Mouse (Mus musculus): ENCODE results near the gene Nanog. TPM values are rescaled to one million over a fixed set of nuclear protein-coding genes. Genes with fewer than 3 reads are reported as not detected.
"Not testable (repeated sequence)": the region's sequence is repeated elsewhere in the genome, so short reads cannot be mapped to it uniquely, and the experiment has no call there.

Nanog gene
- polyA plus RNA-seq, 1 experiment from 2014 or later, result 0.09 TPM

GRCm38 (mm10) chr6:122706337-122706840, 900 bp upstream of the Nanog start:
- ATAC-seq (ENCODE audit: low FRiP score, low read depth), result no peak
- WGBS, result 64% methylated on average over 12 of the region's 12 CpGs
- Histone ChIP-seq H3K9me3 (no peaks in the 10 kb centered on the region), H3K27ac (replicated peaks) (no peak overlapping the region), H3K27me3 (0 out of 2 replicates have a peak, but pooled peaks cover 9% of the 10 kb centered on the region), H3K4me2 (no peak overlapping the region), H3K4me3 (no peak overlapping the region), H3K9ac (no peak overlapping the region), H3K36me3 (no peaks in the 10 kb centered on the region), H3K4me1 (replicated peaks) (peaks cover 6% of the 10 kb centered on the region)

DNA sequence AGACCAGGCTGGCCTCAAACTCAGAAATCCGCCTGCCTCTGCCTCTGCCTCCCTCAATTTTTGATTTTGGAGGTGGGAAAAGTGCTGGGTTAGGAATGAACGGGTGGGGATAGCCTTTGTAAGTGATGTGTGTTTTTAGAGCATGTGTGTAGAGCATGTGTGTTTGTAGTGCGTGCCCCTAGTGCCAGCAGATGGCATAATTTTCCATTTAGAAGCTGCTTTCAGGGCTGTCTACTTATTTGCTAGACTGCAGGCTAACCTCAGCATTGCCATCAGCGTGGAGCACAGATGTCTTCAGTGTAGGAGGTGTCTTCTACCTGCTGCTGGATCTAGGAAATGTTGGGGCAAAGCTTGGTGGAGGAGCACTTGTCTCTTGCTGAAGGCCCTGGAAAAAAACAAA, 1.5 kb downstream of the Nanog start:
- no peak overlapping the region for H3K27ac ChIP-seq (replicated peaks)
- H3K4me3 ChIP-seq, result no peak overlapping the region
- H3K9ac ChIP-seq, result no peak overlapping the region
- H3K4me1 ChIP-seq (replicated peaks), result no peaks in the 10 kb centered on the region
- no peak for ATAC-seq (ENCODE audit: low FRiP score, low read depth)
- WGBS, result 77% methylated on average over 4 of the region's 4 CpGs
- H3K36me3 ChIP-seq, result no peaks in the 10 kb centered on the region
- 0 out of 2 replicates have a peak, but pooled peaks cover 9% of the 10 kb centered on the region for H3K27me3 ChIP-seq
- H3K9me3 ChIP-seq, result no peaks in the 10 kb centered on the region
- H3K4me2 ChIP-seq, result no peak overlapping the region

DNA sequence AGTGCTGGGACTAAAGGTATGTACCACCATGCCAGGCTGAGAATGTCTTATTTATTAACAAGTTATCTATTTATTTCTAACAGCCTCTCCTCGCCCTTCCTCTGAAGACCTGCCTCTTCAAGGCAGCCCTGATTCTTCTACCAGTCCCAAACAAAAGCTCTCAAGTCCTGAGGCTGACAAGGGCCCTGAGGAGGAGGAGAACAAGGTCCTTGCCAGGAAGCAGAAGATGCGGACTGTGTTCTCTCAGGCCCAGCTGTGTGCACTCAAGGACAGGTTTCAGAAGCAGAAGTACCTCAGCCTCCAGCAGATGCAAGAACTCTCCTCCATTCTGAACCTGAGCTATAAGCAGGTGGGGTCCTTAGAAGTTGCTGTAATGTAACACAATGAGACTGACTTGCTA, 4.2 kb downstream of the Nanog start:
- Histone ChIP-seq H3K9me3 (no peaks in the 10 kb centered on the region), H3K36me3 (no peaks in the 10 kb centered on the region), H3K4me1 (replicated peaks) (peaks cover 5% of the 10 kb centered on the region; the same call in 1 of the 2 replicates), H3K4me2 (no peak overlapping the region), H3K4me3 (no peak overlapping the region), H3K27me3 (0 out of 2 replicates have a peak, but pooled peaks cover 6% of the 10 kb centered on the region), H3K27ac (replicated peaks) (no peak overlapping the region), H3K9ac (no peak overlapping the region)
- no peak for ATAC-seq (ENCODE audit: low FRiP score, low read depth)
- WGBS, result 90% methylated on average over 2 of the region's 2 CpGs

- H3K4me1 ChIP-seq (replicated peaks); ATAC-seq (ENCODE audit: low FRiP score, low read depth); H3K4me2 ChIP-seq; H3K9me3 ChIP-seq; H3K27ac ChIP-seq (replicated peaks); H3K9ac ChIP-seq; H3K27me3 ChIP-seq; H3K36me3 ChIP-seq; H3K4me3 ChIP-seq: not testable (repeated sequence)
- WGBS, result 97% methylated on average over 7 of the region's 7 CpGs
Observed at GRCm38 (mm10) chr6:122713116-122713515, 5.8 kb downstream of the Nanog start.

DNA sequence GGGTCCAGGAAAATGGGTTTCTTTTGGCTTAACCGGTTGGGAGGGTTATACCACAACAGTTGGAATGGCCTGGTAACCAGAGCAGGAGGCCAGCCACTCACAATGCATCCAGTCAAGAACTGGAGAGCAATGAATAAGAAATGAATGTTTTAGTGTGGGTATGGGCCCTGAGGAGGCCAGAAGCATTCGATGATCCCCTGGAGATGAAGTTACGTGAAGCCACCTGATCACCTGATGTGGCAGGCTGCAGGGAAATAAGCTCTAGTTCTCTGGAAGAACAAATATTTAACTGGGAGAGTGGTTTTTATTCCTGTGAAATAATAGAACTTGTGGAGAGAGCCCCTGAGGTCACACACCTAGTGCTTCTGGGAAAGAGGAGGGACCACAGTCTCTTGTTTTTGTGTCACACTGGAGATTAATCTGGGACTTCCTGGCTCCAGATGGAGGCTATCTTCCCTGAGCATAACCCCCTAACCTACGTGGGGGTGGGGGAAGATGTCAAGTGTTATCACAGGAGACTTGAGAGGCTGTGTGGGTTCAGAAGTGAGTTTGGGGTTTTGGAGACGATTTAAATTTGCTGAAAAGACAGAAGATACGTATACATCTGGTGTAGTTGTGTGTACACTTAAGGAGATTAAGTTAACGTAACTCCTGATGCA, 7.5 kb downstream of the Nanog start:
- H3K9me3 ChIP-seq, result no peaks in the 10 kb centered on the region
- 62% methylated on average over 7 of the region's 7 CpGs for WGBS
- ATAC-seq (ENCODE audit: low FRiP score, low read depth), result no peak
- no peak overlapping the region for H3K27ac ChIP-seq (replicated peaks)
- peaks cover 5% of the 10 kb centered on the region; the same call in 1 of the 2 replicates for H3K4me1 ChIP-seq (replicated peaks)
- H3K9ac ChIP-seq, result no peak overlapping the region
- no peak overlapping the region for H3K4me3 ChIP-seq
- H3K4me2 ChIP-seq, result no peak overlapping the region
- no peaks in the 10 kb centered on the region for H3K27me3 ChIP-seq
- no peaks in the 10 kb centered on the region for H3K36me3 ChIP-seq

- no peak for ATAC-seq (ENCODE audit: low FRiP score, low read depth)
- 4% methylated on average over 4 of the region's 4 CpGs for WGBS
- H3K36me3 ChIP-seq, result no peaks in the 10 kb centered on the region
Observed at GRCm38 (mm10) chr6:122715886-122716285, 8.6 kb downstream of the Nanog start.

DNA sequence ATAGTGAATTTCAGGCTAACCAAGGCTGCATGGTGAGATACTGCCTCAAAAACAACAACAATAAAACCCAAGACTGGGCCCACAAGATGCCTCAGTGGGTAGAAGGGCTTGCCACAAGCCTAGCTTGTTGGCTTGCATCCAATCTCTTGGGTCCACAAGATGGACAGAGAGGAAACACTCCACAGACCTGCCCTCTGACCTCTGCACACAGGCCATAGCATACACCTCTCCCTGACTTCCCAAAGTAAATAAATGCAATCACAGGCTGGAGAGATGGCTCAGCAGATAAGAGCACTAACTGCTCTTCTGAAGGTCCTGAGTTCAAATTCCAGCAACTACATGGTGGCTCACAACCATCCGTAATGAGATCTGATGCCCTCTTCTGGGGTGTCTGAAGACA, 10.9 kb downstream of the Nanog start:
- H3K9me3 ChIP-seq, H3K4me3 ChIP-seq: not testable (repeated sequence)
- WGBS, result 93% methylated on average over 1 of the region's 1 CpGs

More at GRCm38 (mm10) chr6:122715886-122716285, 8.6 kb downstream of the Nanog start:
- no peaks in the 10 kb centered on the region for H3K9me3 ChIP-seq
- no peak overlapping the region for H3K4me2 ChIP-seq
- H3K4me1 ChIP-seq (replicated peaks), result peaks cover 5% of the 10 kb centered on the region; the same call in 1 of the 2 replicates
- H3K4me3 ChIP-seq, result no peak overlapping the region
- H3K27ac ChIP-seq (replicated peaks), result no peak overlapping the region
- H3K27me3 ChIP-seq, result no peaks in the 10 kb centered on the region
- no peak overlapping the region for H3K9ac ChIP-seq

GRCm38 (mm10) chr6:122719942-122720341, 12.7 kb downstream of the Nanog start:
- Histone ChIP-seq H3K36me3 (no peaks in the 10 kb centered on the region), H3K9ac (no peak overlapping the region), H3K4me1 (replicated peaks) (peaks cover 5% of the 10 kb centered on the region; the same call in 1 of the 2 replicates), H3K4me2 (no peak overlapping the region), H3K27me3 (no peaks in the 10 kb centered on the region), H3K4me3 (no peak overlapping the region), H3K27ac (replicated peaks) (no peak overlapping the region), H3K9me3 (no peaks in the 10 kb centered on the region)
- WGBS, result 34% methylated on average over 2 of the region's 2 CpGs
- ATAC-seq (ENCODE audit: low FRiP score, low read depth), result no peak

More for the DNA sequence above, 10.9 kb downstream of the Nanog start:
- not testable (repeated sequence) for H3K4me1 ChIP-seq (replicated peaks); H3K9ac ChIP-seq; ATAC-seq (ENCODE audit: low FRiP score, low read depth); H3K36me3 ChIP-seq; H3K27ac ChIP-seq (replicated peaks); H3K4me2 ChIP-seq; H3K27me3 ChIP-seq

- H3K9me3 ChIP-seq, result no peaks in the 10 kb centered on the region
- H3K4me2 ChIP-seq, result peak overlapping the region; percentile 70
- peaks cover 27% of the 10 kb centered on the region for H3K4me1 ChIP-seq (replicated peaks)
- H3K9ac ChIP-seq, result no peak overlapping the region
- peak; percentile 15; the same call in 1 of the 2 replicates for ATAC-seq (ENCODE audit: low FRiP score, low read depth)
- H3K36me3 ChIP-seq, result peaks cover 14% of the 10 kb centered on the region
- H3K27ac ChIP-seq (replicated peaks), result no peak overlapping the region
- 13% methylated on average over 8 of the region's 8 CpGs for WGBS
- H3K27me3 ChIP-seq, result peaks cover 12% of the 10 kb centered on the region
- H3K4me3 ChIP-seq, result peak overlapping the region; percentile 68
Observed at GRCm38 (mm10) chr6:122739952-122740351, 32.7 kb downstream of the Nanog start.

DNA sequence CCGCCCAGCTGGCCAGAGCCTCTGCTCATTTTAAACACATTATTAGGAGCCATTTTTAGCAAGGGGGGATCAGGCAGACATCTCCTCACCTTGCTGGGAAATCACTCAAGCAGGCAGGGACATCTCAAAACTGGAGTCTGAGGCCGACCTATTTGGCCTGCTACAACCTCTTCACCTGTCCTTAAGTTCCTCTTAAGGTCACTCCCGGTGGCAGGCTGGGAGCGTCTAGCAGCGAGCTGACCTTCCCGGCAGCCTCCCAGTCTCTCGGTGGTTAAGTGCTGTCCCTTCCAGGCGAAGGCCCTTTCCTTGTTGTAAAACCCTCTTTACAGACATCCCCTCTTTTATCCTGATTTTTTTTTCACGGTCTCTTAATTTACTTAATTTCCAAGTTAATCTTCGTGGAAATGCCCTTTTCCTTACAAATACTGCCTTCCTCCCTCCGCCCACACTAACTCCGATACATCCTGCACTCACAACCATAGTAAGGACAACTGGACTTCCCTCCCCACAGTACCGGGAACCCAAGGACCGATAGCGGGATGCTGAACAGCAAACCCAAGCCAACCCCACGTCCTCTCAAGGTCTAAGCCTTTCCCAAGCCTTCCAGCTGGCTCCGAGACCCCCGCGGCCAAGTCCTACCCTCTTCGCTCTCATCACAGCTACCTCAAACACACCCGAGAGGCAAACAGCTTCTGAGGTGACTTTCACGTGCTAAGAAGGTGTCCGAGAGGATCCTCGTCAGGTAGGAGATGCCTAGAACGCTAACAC, 34.4 kb downstream of the Nanog start:
- ATAC-seq (ENCODE audit: low FRiP score, low read depth), result peak; percentile 24; the same call in 1 of the 2 replicates
- Histone ChIP-seq H3K4me2 (peak overlapping the region; percentile 70), H3K27me3 (peaks cover 20% of the 10 kb centered on the region), H3K27ac (replicated peaks) (peak overlapping the region; percentile 73), H3K4me1 (replicated peaks) (peaks cover 27% of the 10 kb centered on the region), H3K9me3 (no peaks in the 10 kb centered on the region), H3K9ac (peak overlapping the region; percentile 74), H3K4me3 (peak overlapping the region; percentile 68), H3K36me3 (peaks cover 7% of the 10 kb centered on the region; the same call in 1 of the 2 replicates)
- WGBS, result 3% methylated on average over 25 of the region's 25 CpGs

DNA sequence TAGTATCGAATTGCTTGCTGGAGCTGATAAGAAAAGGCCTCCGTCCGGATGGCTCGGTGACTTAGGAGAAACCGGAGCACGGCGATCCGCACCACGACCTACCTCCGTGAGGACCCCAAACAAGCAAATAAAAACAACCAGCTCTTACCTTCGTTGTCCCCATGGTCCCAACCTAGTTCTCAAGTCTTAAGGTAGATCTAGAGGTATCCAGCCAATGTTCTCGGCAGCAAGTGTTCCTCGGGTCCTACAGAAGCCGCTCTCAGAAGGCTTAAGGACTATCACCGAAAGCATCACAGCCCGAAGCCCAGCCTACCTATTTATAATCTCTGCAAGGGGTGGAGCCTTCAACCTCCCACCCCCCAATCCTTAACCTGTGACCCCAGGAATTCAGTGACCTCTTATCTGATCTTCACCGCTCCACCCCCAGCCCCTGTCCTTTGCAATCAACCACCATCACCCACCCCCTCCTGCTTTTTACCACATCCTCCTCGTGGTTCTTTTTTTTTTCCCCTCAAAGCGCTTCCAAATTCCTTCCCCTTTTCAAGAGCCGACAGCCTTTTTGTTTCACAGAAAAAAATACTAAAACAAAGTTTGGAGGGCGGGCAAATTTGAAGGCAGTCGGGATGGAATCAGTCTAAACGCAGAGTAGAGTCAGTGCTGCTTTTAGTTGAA, 35.1 kb downstream of the Nanog start:
- H3K9ac ChIP-seq, result peak overlapping the region; percentile 74
- peak overlapping the region; percentile 68 for H3K4me3 ChIP-seq
- peak overlapping the region; percentile 73 for H3K27ac ChIP-seq (replicated peaks)
- peaks cover under 1% of the 10 kb centered on the region; the same call in 1 of the 2 replicates for H3K36me3 ChIP-seq
- WGBS, result under 1% methylated on average over 23 of the region's 23 CpGs
- peak; percentile 80 for ATAC-seq (ENCODE audit: low FRiP score, low read depth)
- peaks cover 27% of the 10 kb centered on the region for H3K4me1 ChIP-seq (replicated peaks)
- H3K9me3 ChIP-seq, result no peaks in the 10 kb centered on the region
- H3K4me2 ChIP-seq, result peak overlapping the region; percentile 70
- H3K27me3 ChIP-seq, result peaks cover 20% of the 10 kb centered on the region

Data from hindbrain, embryonic 15.5 days (tissue).